Mouse (Mus musculus) forelimb bud, embryonic 11.5 days (tissue): ENCODE measurements around the gene Olfr235.
"Not testable (repeated sequence)": the region's sequence is repeated elsewhere in the genome, so short reads cannot be mapped to it uniquely, and the experiment has no call there.

Source experiments
- DNase-seq: peaks from one replicate; pipeline ENCODE4 v3.0.0-alpha.2; 2012; ENCODE audit warnings: low read depth, low spot score

The Olfr235 gene

GRCm38 (mm10) chr19:12260732-12261131 is at the start of gene Olfr235:
TSS of gene Olfr235 (plus strand) at chr19:12261032.
- DNase-seq, result no peak

DNA sequence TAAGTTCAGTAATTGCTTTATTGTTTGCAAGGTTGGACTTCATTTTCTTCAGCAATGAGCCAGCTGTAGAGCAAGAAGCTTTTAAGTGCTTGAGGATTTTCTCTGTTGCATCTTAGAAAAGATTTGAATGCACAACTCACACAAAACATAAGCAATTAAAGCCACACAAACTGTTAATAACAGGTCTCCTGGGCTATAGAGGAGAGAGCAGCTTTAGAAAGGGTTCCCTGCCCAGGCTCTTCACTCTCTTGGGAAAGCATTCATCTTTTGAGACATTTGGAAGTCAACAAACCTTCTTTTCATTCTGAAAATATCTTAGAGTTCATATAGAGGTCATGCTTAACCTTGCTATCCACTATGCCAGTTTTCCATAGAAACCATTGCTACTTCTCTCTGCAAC is 28.3 kb upstream of the Olfr235 start, which contains the start of gene Olfr1432:
Gene Olfr1432, minus strand, starts transcription at position 101 of the 400 bp plus-strand sequence.
- not testable (repeated sequence) for DNase-seq

DNA sequence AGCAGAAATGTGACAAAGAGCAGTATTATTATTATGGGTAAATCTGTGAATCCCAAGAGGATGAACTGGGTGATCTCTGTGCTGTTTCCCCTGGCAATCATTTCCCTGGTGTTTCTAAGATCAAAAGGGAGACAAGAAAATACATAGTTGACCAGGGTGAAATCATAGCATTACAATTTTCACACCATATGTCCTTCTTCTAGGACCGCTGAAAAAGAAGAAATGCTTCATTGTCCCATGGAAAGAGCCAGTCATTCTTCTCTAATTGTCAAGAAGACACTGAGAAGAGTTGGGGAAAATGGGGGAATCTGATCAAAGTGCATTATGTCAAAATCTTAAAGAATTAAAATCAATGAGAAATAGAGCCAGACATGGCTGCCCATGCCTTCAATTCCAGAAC is 19.3 kb upstream of the Olfr235 start, which contains the start of gene Olfr262:
Gene Olfr262, minus strand, starts transcription at position 101 of the 400 bp plus-strand sequence.
- DNase-seq, result no peak

DNA sequence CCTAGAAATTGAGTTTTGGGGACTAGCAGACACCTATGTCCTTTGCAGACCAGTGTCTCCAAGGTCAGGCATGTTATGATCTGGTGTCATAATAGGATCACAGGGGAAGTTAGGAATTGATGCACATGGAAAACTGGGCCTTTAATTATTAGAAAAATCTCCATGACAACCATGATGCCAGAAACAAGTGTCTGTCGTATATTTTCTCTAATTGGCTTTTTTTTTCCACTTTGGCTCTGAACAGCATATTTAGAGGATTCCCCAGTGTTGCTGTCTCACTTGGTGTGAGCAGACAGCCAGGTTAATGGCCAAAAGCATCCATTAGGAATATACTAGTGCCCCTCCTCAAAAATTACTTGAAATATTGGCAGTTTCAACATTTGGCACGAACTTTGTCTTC is 18.7 kb downstream of the Olfr235 start, which contains the start of gene Olfr1434:
Gene Olfr1434, plus strand, starts transcription at position 301 of the 400 bp plus-strand sequence.
- DNase-seq, result no peak

- no peak for DNase-seq
Measured at GRCm38 (mm10) chr19:12292979-12293378, 32.1 kb downstream of the Olfr235 start.

DNA sequence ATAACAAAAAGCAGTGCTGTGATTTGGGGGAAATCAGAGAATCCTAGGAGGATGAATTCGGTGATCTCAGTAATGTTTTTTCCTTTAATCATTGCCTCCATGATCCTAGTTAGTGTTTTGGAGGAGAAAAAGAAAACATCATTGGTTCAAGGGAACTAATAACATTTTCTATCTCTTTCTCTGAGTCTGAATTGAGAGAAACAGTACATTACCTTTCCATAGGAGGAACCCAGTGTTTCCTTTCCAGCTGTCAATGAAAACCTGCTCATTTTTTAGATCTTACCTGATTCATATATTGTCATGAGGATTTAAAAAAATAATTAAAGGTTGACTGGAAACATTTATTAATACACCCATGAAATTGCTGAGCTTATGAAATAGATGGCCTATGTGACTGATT is 38.2 kb downstream of the Olfr235 start, which contains the start of gene Olfr1436:
Gene Olfr1436, minus strand, starts transcription at position 101 of the 400 bp plus-strand sequence.
- DNase-seq, result not testable (repeated sequence)
